Mouse (Mus musculus) cerebellum, adult 2 months (tissue): ENCODE data around the gene Proser2.

Experiments
- CTCF ChIP-seq: fragments of 200-500 bp; IDR thresholded peaks from 2 replicates; pipeline ENCODE4 v1.5.1; 2011; ENCODE audit warnings: low read depth, mild to moderate bottlenecking, control low read depth, low read length, moderate library complexity, borderline replicate concordance; ENCODE audit not compliant: insufficient read depth
- POLR2A ChIP-seq: fragments of 200-500 bp; IDR thresholded peaks from 2 replicates; pipeline ENCODE4 v1.6.1; 2011; ENCODE audit warnings: low read length, control low read depth, borderline replicate concordance; ENCODE audit not compliant: insufficient read depth

GRCm38 (mm10) chr2:6072685-6073260, 57.2 kb downstream of the Proser2 start:
- TF ChIP-seq POLR2A = no peak
- no peak for TF ChIP-seq CTCF
